Mouse (Mus musculus) E14TG2a.4 (cell line): Measurements from ENCODE around the gene Fam172a.
"Not testable (repeated sequence)": the region's sequence is repeated elsewhere in the genome, so short reads cannot be mapped to it uniquely, and the experiment has no call there.

Experiments
- H3K27me3 ChIP-seq: 2 replicates; pipeline ENCODE4 v1.6.1; 2014; ENCODE audit warnings: low read length, control low read depth; ENCODE audit not compliant: insufficient read depth
- H3K36me3 ChIP-seq: 2 replicates; pipeline ENCODE4 v1.6.1; 2014; ENCODE audit warnings: low read length, control low read depth; ENCODE audit not compliant: insufficient read depth
- H3K4me1 ChIP-seq: replicated peaks from 2 replicates; pipeline ENCODE4 v1.6.1; 2014; ENCODE audit warnings: low read depth, low read length, control low read depth
- H3K4me3 ChIP-seq: replicated peaks from 2 replicates; pipeline ENCODE4 v1.5.1; 2014; ENCODE audit warnings: mild to moderate bottlenecking, low read length
- H3K9me3 ChIP-seq: 2 replicates; pipeline ENCODE4 v1.6.1; 2014; ENCODE audit warnings: low read length, control low read depth
- CTCF ChIP-seq: conservative IDR thresholded peaks from 2 replicates; pipeline ENCODE4 v1.5.1; 2014; ENCODE audit warnings: low read length
- NANOG ChIP-seq: IDR thresholded peaks from 2 replicates; pipeline ENCODE4 v1.6.1; 2014; ENCODE audit warnings: borderline replicate concordance, low read length, mixed read lengths
- POU5F1 ChIP-seq: IDR thresholded peaks from 2 replicates; pipeline ENCODE4 v1.6.1; 2014; ENCODE audit warnings: low read length, borderline replicate concordance

The Fam172a gene

DNA sequence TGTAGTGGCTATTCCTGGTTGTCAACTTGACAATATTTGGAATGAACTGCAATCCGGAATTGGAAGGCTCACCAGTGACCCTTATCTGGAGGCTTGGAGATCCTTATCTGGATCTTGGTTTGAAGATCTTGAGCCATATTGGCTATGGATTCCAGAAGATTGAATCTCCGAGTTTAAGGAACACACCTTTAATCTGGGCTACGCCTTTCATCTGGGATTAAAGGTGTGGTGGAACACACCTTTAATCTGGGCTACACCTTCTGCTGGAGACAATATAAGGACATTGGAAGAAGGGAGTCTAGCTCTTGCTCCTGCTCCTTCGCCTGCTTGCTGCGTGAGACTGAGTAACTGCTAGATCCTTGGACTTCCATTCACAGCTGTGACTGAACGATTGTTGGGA is at the start of gene Fam172a:
Gene Fam172a (plus strand): TSS at position 301 of the 400 bp plus-strand sequence.
- H3K27me3 ChIP-seq, H3K4me1 ChIP-seq, H3K4me3 ChIP-seq, H3K36me3 ChIP-seq, H3K9me3 ChIP-seq: not testable (repeated sequence)

DNA sequence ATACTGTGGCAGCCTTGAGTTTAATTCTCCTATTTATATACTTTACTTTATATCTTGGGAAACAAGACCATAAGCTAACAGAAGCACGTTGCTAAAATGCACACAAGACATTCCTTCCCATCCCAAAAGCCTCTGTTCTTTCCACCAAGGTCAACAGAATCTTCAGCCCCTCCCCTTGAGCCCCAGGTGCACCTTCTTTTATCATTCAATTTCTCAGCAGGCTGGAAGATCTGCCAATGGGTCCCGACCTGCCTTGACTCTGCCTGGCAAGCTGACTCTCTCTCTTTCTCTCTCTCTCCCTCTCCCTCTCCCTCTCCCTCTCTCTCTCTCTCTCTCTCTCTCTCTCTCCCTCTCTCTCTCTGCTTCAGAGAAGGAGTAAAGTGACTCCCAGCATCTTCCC is 13.2 kb upstream of the Fam172a start:
- Histone ChIP-seq H3K27me3 (no peaks in the 10 kb centered on the region), H3K9me3 (peaks cover 46% of the 10 kb centered on the region), H3K36me3 (no peaks in the 10 kb centered on the region), H3K4me1 (0 out of 2 replicates have a peak, but pooled peaks cover 6% of the 10 kb centered on the region), H3K4me3 (no peak overlapping the region)
- TF ChIP-seq NANOG = no peak
- TF ChIP-seq POU5F1 = no peak
- no peak for TF ChIP-seq CTCF

DNA sequence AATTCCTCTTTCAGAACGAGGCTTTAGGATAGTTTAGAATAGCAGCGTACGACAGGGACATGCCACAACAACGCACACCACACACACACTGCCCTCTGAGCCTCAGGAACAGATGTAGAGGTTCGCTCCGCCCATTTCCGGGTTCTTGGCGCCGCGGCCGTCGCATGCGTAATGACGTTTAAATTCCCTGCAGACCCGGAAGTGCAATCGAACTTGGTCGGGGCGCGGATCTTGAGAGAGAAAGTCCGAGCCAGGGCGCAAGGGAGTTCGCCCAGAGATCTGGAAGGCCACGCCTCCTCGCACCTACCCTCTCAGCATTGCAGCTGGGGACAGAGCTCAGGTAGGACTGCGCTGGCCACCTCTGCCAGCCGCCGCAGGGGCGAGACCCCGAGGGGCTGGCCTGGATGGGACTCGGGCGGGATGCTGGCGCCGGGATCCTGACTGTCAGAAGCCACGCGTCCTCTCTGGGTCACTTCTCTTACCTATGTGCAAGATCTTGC is 6.7 kb downstream of the Fam172a start:
- H3K4me1 ChIP-seq = peaks cover 6% of the 10 kb centered on the region
- H3K4me3 ChIP-seq = peak overlapping the region; percentile 92
- no peaks in the 10 kb centered on the region for H3K9me3 ChIP-seq
- TF ChIP-seq NANOG (no peak), POU5F1 (no peak), CTCF (no peak)
- no peaks in the 10 kb centered on the region for H3K36me3 ChIP-seq
- H3K27me3 ChIP-seq = no peaks in the 10 kb centered on the region

DNA sequence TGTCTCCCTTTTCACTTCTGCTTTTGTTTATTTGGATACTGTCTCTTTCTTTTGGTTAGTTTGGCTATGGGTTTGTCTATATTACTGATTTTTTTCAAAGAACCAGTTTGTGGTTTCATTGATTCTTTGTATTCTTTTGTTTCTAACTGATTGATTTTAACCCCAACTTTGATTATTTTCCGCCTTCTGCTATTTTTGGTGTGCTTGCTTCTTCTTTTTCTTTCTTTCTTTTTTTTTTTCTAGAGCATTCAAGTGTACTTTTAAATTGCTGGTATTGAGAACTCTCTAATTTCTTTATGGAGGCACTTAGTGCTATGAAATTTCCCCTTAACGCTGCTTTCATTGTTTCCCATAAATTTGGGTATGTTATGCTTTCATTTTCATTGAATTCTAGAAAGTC is 15.7 kb downstream of the Fam172a start:
- no peaks in the 10 kb centered on the region for H3K4me1 ChIP-seq
- H3K9me3 ChIP-seq = no peaks in the 10 kb centered on the region
- no peak overlapping the region for H3K4me3 ChIP-seq
- TF ChIP-seq CTCF = no peak
- no peak for TF ChIP-seq POU5F1
- no peak for TF ChIP-seq NANOG
- no peaks in the 10 kb centered on the region for H3K27me3 ChIP-seq
- no peaks in the 10 kb centered on the region for H3K36me3 ChIP-seq

DNA sequence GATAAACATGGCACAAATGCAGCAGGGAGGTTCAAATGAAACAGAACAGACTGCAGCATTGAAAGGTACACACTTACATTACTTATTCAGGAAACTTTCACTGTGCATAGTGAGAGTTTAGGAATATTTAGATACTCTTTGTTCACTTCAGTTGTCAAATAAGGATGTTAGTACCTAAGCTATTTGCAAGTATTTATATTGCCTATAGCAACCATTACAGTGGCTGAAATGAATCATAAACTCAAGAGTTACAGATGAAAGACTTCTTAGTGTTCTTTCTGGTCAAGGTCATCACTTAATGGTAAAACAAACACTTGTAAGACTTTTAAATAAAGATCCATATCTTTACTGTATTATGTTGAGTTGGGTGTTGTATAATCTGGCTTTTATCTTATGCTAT is 41.0 kb downstream of the Fam172a start:
- no peaks in the 10 kb centered on the region for H3K36me3 ChIP-seq
- H3K27me3 ChIP-seq = no peaks in the 10 kb centered on the region
- no peak for TF ChIP-seq CTCF
- no peak for TF ChIP-seq POU5F1
- TF ChIP-seq NANOG = no peak
- H3K4me1 ChIP-seq = no peaks in the 10 kb centered on the region
- H3K4me3 ChIP-seq = no peak overlapping the region
- H3K9me3 ChIP-seq = no peaks in the 10 kb centered on the region

DNA sequence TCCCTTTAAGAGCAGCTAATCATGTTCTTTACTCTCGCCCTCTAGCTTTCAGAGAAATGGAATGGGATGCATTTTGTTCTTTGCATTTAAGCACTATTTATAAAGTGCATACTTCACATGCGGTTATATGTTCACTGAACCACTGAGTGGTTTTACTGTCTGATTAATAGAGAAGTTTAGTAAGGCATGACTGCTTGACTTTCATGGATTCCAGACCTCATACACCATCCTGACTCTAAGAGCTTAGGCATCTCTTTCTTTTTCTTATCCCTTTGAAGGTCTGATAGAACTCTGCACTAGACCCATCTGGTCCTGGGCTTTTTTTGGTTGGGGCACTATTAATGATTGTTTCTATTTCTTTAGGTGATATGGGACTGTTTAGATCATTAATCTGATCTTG is 75.8 kb downstream of the Fam172a start:
- no peak for TF ChIP-seq CTCF
- TF ChIP-seq NANOG = no peak
- no peak for TF ChIP-seq POU5F1
- H3K4me3 ChIP-seq = no peak overlapping the region
- no peaks in the 10 kb centered on the region for H3K27me3 ChIP-seq
- no peaks in the 10 kb centered on the region for H3K9me3 ChIP-seq
- no peaks in the 10 kb centered on the region for H3K4me1 ChIP-seq
- H3K36me3 ChIP-seq = no peaks in the 10 kb centered on the region

DNA sequence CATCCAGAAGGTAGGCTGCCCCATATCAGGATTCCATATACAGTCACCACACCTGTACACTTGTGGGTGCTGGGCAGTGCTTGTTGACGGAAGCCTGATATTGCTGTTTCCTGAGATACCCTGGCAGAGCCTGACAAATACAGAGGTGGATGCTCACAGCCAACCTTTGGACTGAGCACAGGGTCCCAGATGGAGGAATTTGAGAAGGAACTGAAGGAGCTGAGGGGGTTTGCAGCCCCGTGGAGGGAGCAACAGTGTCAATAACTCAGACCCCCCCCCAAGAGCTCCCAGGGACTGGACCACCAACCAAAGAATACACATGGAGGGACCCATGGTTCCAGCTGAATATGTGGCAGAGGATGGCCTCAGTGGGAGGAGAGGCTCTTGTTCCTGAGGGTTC is 105.5 kb downstream of the Fam172a start:
- H3K27me3 ChIP-seq, H3K4me1 ChIP-seq, H3K4me3 ChIP-seq, H3K36me3 ChIP-seq: not testable (repeated sequence)
- peaks cover 11% of the 10 kb centered on the region; the same call in 1 of the 2 replicates for H3K9me3 ChIP-seq

DNA sequence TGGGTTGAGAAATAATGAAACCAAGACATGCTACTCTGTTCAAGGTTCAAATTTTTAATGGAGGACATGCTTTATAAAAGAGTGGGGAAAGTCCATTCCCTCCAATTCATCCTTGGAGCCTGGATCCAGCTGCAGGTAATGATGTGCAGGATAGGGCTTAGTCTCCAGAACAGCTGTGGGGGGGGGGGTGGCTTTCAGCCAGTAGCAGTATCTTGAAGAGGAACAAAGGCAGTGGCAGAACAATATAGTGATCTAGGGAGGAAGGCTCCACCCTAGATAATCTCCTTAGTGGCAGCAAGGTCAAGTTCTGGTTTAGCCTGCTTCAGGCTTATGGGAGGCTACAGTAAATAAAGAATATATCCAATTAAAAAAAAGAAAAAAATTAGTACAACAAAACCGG is 108.6 kb downstream of the Fam172a start:
- Histone ChIP-seq H3K27me3 (no peaks in the 10 kb centered on the region), H3K36me3 (no peaks in the 10 kb centered on the region), H3K4me1 (no peaks in the 10 kb centered on the region), H3K9me3 (peaks cover 11% of the 10 kb centered on the region; the same call in 1 of the 2 replicates), H3K4me3 (no peak overlapping the region)
- no peak for TF ChIP-seq CTCF
- no peak for TF ChIP-seq POU5F1
- TF ChIP-seq NANOG = no peak

DNA sequence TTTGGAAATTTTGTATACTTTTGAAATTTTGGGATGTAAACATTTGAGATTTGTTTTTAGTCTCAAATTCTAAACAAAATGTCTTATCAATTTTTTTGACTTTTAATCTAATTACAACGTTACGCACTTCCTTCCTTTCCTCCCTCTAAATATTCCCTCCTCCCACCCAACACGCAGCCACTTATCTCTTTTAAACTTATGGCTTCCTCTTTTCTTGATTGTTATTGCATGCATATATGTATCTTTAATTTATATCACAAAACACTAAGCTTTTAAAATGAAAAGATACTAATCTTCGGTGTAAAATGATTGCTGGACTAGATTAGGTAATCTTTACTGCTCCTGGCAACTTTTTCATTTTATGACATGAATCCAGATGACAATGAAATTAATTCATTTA is 124.3 kb downstream of the Fam172a start:
- TF ChIP-seq POU5F1 = no peak
- no peak for TF ChIP-seq NANOG
- no peak for TF ChIP-seq CTCF
- Histone ChIP-seq H3K27me3 (no peaks in the 10 kb centered on the region), H3K36me3 (no peaks in the 10 kb centered on the region), H3K9me3 (no peaks in the 10 kb centered on the region), H3K4me1 (no peaks in the 10 kb centered on the region), H3K4me3 (no peak overlapping the region)

DNA sequence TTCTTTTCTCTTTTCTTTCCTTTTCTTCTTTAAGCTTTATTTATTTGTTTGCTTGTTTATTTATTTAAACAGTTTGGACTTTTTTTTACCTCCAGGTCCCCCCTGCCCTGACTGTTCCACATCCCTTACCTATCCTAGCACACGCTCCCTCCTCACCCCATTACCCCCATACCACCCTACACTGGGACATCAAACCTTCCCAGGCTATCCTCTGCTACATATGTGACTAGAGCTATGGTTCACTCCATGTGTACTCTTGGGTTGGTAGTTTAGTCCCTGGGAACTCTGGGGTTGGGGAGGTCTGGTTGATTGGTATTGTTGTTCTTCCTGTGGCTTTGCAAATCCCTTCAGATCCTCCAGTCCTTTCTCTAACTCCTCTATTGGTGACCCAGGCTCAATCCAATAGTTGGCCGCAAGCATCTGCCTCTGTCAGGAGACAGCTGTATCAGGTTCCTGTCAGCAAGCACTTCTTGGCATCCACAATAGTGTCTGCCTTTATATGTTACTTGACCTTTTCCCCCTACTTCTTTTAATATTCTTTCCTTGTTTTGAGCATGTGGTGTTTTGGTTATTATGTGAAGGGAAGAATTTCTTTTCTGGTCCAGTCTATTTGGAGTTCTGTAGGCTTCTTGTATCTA is 141.3 kb downstream of the Fam172a start:
- no peaks in the 10 kb centered on the region for H3K9me3 ChIP-seq
- H3K27me3 ChIP-seq = no peaks in the 10 kb centered on the region
- no peak for TF ChIP-seq NANOG
- TF ChIP-seq CTCF = no peak
- no peak for TF ChIP-seq POU5F1
- no peaks in the 10 kb centered on the region for H3K4me1 ChIP-seq
- no peak overlapping the region for H3K4me3 ChIP-seq
- no peaks in the 10 kb centered on the region for H3K36me3 ChIP-seq
